Mouse (Mus musculus) intestine, embryonic 16.5 days (tissue): Measurements from ENCODE around the gene Fbxo30. TPM values are rescaled to one million over a fixed set of nuclear protein-coding genes. Genes with fewer than 3 reads are reported as not detected.
A peak's percentile ranks its signal among the peaks of the same experiment; 100 is the strongest.

ENCODE experiments used
- ATAC-seq: fragments of 200-750 bp; cut with Nextera tagmentation; 2 replicates; pipeline ENCODE4 v1.8.0; 2017; ENCODE audit warnings: moderate TSS enrichment, moderate library complexity
- H3K27ac ChIP-seq: fragments of 300-500 bp; sonication (generic); 2 replicates; pipeline ENCODE4 v1.5.1; 2014; ENCODE audit warnings: mild to moderate bottlenecking, low read length
- H3K27me3 ChIP-seq: fragments of 300-500 bp; sonication (generic); replicated peaks from 2 replicates; pipeline ENCODE4 v1.6.1; 2014; ENCODE audit warnings: low read length, control low read depth, mixed read lengths; ENCODE audit not compliant: control insufficient read depth, insufficient read depth
- H3K36me3 ChIP-seq: fragments of 300-500 bp; sonication (generic); 2 replicates; pipeline ENCODE4 v1.6.1; 2014; ENCODE audit warnings: low read length, control low read depth; ENCODE audit not compliant: control insufficient read depth, insufficient read depth
- H3K4me1 ChIP-seq: fragments of 300-500 bp; sonication (generic); 2 replicates; pipeline ENCODE4 v1.6.1; 2014; ENCODE audit warnings: low read length, control low read depth, mixed read lengths; ENCODE audit not compliant: control insufficient read depth, insufficient read depth
- H3K4me2 ChIP-seq: fragments of 300-500 bp; sonication (generic); 2 replicates; pipeline ENCODE4 v1.6.1; 2014; ENCODE audit warnings: low read depth, low read length, control low read depth
- H3K4me3 ChIP-seq: fragments of 300-500 bp; sonication (generic); 2 replicates; pipeline ENCODE4 v1.5.1; 2014; ENCODE audit warnings: mild to moderate bottlenecking, low read length
- H3K9ac ChIP-seq: fragments of 300-500 bp; sonication (generic); 2 replicates; pipeline ENCODE4 v1.6.1; 2014; ENCODE audit warnings: low read depth, low read length
- H3K9me3 ChIP-seq: fragments of 300-500 bp; sonication (generic); 2 replicates; pipeline ENCODE4 v1.6.1; 2016; ENCODE audit warnings: low read length, control low read depth; ENCODE audit not compliant: control insufficient read depth
- WGBS: fragments of 180-500 bp; shearing (Covaris S2); extraction: QIAGEN DNeasy Blood & Tissue Kit; methylation state at CpG from one replicate; pipeline ENCODE4 v1.1.7; 2014; 5-methylcytosine and 5-hydroxymethylcytosine counted together
- polyA plus RNA-seq: library from polyadenylated mRNA; unstranded; fragments of >200 nt; fragmentation: Nextera tagmentation; extraction: Ambion mirVana; gene quantifications from 2 replicates; pipeline ENCODE4 v1.2.1, GENCODE M21; 2015

Gene Fbxo30
- polyA plus RNA-seq, 1 experiment from 2014 or later, result 21.2 TPM

DNA sequence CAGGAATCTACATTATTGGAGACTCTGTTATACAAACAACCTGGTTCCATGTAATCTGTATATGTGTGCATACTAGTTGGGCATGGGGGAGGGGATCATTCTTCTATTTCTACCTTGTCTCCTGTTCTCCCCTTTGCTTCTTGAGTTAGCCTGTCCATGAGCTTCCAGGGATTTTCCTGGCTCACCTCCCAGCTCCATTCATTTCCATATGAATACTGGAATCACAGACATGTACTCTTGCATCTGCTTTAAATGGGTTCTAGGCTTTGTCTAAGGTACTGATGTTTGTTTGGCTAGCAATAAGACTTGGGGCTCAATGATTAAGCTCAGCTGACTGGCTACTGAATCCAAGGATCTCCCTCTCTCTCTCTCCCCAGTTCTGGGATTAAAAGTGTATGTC, 12.0 kb upstream of the Fbxo30 start:
- Histone ChIP-seq H3K4me3 (no peak overlapping the region), H3K27ac (no peak overlapping the region), H3K27me3 (no peaks in the 10 kb centered on the region), H3K4me1 (no peaks in the 10 kb centered on the region), H3K9ac (no peak overlapping the region), H3K36me3 (no peaks in the 10 kb centered on the region), H3K9me3 (no peaks in the 10 kb centered on the region), H3K4me2 (no peak overlapping the region)
- ATAC-seq, result no peak

- Histone ChIP-seq H3K27me3 (no peaks in the 10 kb centered on the region), H3K9me3 (no peaks in the 10 kb centered on the region), H3K4me3 (no peak overlapping the region), H3K4me1 (no peaks in the 10 kb centered on the region), H3K27ac (no peak overlapping the region), H3K9ac (no peak overlapping the region), H3K4me2 (no peak overlapping the region), H3K36me3 (no peaks in the 10 kb centered on the region)
- 67% methylated on average over 1 of the region's 1 CpGs for WGBS
- no peak for ATAC-seq
These were observed 6.7 kb upstream of the Fbxo30 start for GRCm38 (mm10) chr10:11274431-11274830.

DNA sequence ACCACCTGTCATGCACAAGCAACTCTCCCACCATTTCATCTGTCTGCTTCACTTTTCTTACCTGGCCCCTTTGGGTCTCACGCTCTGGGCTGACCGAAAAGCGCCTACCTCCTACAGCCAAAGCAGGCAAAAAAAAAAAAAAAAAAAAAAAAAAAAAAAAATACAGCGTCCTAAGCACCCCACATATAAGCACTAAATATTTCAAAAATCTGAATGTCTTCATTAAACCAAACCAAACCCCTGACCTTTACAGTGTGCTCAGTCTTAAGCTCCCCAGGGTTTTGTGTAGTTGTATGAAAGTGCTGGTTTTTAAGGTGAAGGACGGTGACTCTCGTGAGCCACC, 924 bp upstream of the Fbxo30 start:
- peak overlapping the region; percentile 98 for H3K27ac ChIP-seq
- peaks cover 7% of the 10 kb centered on the region; the same call in 1 of the 2 replicates for H3K4me1 ChIP-seq
- peak overlapping the region; percentile 82 for H3K4me2 ChIP-seq
- no peaks in the 10 kb centered on the region for H3K27me3 ChIP-seq
- H3K9ac ChIP-seq, result peak overlapping the region; percentile 98
- H3K36me3 ChIP-seq, result no peaks in the 10 kb centered on the region
- peak overlapping the region; percentile 96 for H3K4me3 ChIP-seq
- ATAC-seq, result no peak; the same call in 1 of the 2 replicates
- WGBS, result 2% methylated on average over 6 of the region's 6 CpGs
- no peaks in the 10 kb centered on the region for H3K9me3 ChIP-seq

GRCm38 (mm10) chr10:11281498-11282305, 572 bp downstream of the Fbxo30 start:
- H3K36me3 ChIP-seq, result no peaks in the 10 kb centered on the region
- peak overlapping the region; percentile 96 for H3K4me3 ChIP-seq
- peak overlapping the region; percentile 98 for H3K9ac ChIP-seq
- H3K9me3 ChIP-seq, result no peaks in the 10 kb centered on the region
- peaks cover 7% of the 10 kb centered on the region; the same call in 1 of the 2 replicates for H3K4me1 ChIP-seq
- H3K27me3 ChIP-seq, result no peaks in the 10 kb centered on the region
- 1% methylated on average over 34 of the region's 68 CpGs for WGBS
- peak overlapping the region; percentile 61 for H3K4me2 ChIP-seq
- peak; percentile 72 for ATAC-seq
- peak overlapping the region; percentile 92 for H3K27ac ChIP-seq

GRCm38 (mm10) chr10:11282306-11282631, 1.1 kb downstream of the Fbxo30 start:
- no peak overlapping the region for H3K27ac ChIP-seq
- H3K9ac ChIP-seq, result peak overlapping the region; percentile 98
- no peaks in the 10 kb centered on the region for H3K36me3 ChIP-seq
- WGBS, result 2% methylated on average over 4 of the region's 4 CpGs
- no peaks in the 10 kb centered on the region for H3K9me3 ChIP-seq
- H3K4me1 ChIP-seq, result peaks cover 7% of the 10 kb centered on the region; the same call in 1 of the 2 replicates
- H3K27me3 ChIP-seq, result no peaks in the 10 kb centered on the region
- no peak for ATAC-seq
- peak overlapping the region; percentile 96 for H3K4me3 ChIP-seq
- peak overlapping the region; percentile 61 for H3K4me2 ChIP-seq

GRCm38 (mm10) chr10:11298418-11298817, 17.3 kb downstream of the Fbxo30 start:
- H3K4me1 ChIP-seq, result no peaks in the 10 kb centered on the region
- H3K4me2 ChIP-seq, result no peak overlapping the region
- H3K27me3 ChIP-seq, result no peaks in the 10 kb centered on the region
- no peaks in the 10 kb centered on the region for H3K9me3 ChIP-seq
- WGBS, result 87% methylated on average over 6 of the region's 6 CpGs
- no peak overlapping the region for H3K27ac ChIP-seq
- no peak for ATAC-seq
- H3K9ac ChIP-seq, result no peak overlapping the region
- no peaks in the 10 kb centered on the region for H3K36me3 ChIP-seq
- H3K4me3 ChIP-seq, result no peak overlapping the region

GRCm38 (mm10) chr10:11305365-11306053, 24.4 kb downstream of the Fbxo30 start:
- WGBS, result 80% methylated on average over 9 of the region's 9 CpGs
- no peak overlapping the region for H3K27ac ChIP-seq
- H3K27me3 ChIP-seq, result no peaks in the 10 kb centered on the region
- H3K36me3 ChIP-seq, result no peaks in the 10 kb centered on the region
- no peak for ATAC-seq
- H3K9me3 ChIP-seq, result no peaks in the 10 kb centered on the region
- H3K4me1 ChIP-seq, result no peaks in the 10 kb centered on the region
- no peak overlapping the region for H3K4me3 ChIP-seq
- no peak overlapping the region for H3K9ac ChIP-seq
- no peak overlapping the region for H3K4me2 ChIP-seq

GRCm38 (mm10) chr10:11306054-11306367, 24.9 kb downstream of the Fbxo30 start:
- Histone ChIP-seq H3K27ac (no peak overlapping the region), H3K27me3 (no peaks in the 10 kb centered on the region), H3K36me3 (no peaks in the 10 kb centered on the region), H3K4me2 (no peak overlapping the region), H3K9ac (no peak overlapping the region), H3K9me3 (no peaks in the 10 kb centered on the region), H3K4me1 (no peaks in the 10 kb centered on the region), H3K4me3 (no peak overlapping the region)
- no peak for ATAC-seq
- WGBS, result 58% methylated on average over 2 of the region's 2 CpGs

GRCm38 (mm10) chr10:11309866-11310265, 28.7 kb downstream of the Fbxo30 start:
- no peaks in the 10 kb centered on the region for H3K36me3 ChIP-seq
- H3K9me3 ChIP-seq, result no peaks in the 10 kb centered on the region
- H3K27ac ChIP-seq, result no peak overlapping the region
- H3K27me3 ChIP-seq, result no peaks in the 10 kb centered on the region
- no peak overlapping the region for H3K9ac ChIP-seq
- no peak for ATAC-seq
- 92% methylated on average over 1 of the region's 1 CpGs for WGBS
- H3K4me1 ChIP-seq, result no peaks in the 10 kb centered on the region
- no peak overlapping the region for H3K4me3 ChIP-seq
- H3K4me2 ChIP-seq, result no peak overlapping the region
